Mouse (Mus musculus) left cerebral cortex, adult 2 months (tissue): ENCODE data around the gene Morc1. TPM values are rescaled to one million over a fixed set of nuclear protein-coding genes. Genes with fewer than 3 reads are reported as not detected.

Source experiments
- DNase-seq, 2 experiments: peaks; one replicate each; pipeline ENCODE4 v3.0.0; 2021 to 2022; ENCODE audit warnings: low spot score in 2 of 2, mixed read lengths in 1 of 2; ENCODE audit errors: extremely low spot score in 1 of 2
- H3K27ac ChIP-seq: fragments of 200-600 bp; 2 replicates; pipeline ENCODE4 v1.8.1; 2022
- H3K4me3 ChIP-seq: fragments of 200-600 bp; 2 replicates; pipeline ENCODE4 v1.8.1; 2022
- CTCF ChIP-seq: fragments of 200-600 bp; IDR thresholded peaks from 2 replicates; pipeline ENCODE4 v1.8.1; 2022; ENCODE audit warnings: antibody characterized with exemption, mild to moderate bottlenecking, moderate library complexity
- intact Hi-C: fragments of 180-260 bp; cut with DNase I; formaldehyde crosslinking; loops from one replicate; pipeline ENCODE4 v1.15.1; 2025
- total RNA-seq, 2 experiments: library from RNA; stranded (reverse); gene quantifications; 2 replicates each; pipeline ENCODE4 v1.2.3; 2021

The Morc1 gene
- total RNA-seq, 2 experiments from 2014 or later: not detected

DNA sequence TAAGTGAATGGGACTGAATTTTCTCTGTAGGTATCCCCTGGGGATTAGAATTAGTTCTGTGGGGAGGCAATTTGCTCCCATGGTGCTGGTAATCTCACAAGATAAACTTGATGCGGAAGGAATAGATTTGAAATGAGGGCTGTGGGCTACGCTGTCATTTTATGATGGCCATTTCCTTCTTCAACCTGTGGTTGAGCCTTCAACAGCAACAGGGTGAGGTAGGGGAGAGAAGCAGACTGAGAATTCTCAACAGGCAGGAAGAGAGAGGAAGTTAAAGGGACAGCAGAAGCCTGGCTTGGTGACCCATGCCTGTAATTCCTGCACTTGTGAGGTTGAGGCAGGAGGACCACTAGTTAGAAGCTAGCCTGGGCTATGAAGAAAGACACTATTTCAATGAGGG lies 12.0 kb upstream of the Morc1 start:
- DNase-seq: no peak
- TF ChIP-seq CTCF: no peak

DNA sequence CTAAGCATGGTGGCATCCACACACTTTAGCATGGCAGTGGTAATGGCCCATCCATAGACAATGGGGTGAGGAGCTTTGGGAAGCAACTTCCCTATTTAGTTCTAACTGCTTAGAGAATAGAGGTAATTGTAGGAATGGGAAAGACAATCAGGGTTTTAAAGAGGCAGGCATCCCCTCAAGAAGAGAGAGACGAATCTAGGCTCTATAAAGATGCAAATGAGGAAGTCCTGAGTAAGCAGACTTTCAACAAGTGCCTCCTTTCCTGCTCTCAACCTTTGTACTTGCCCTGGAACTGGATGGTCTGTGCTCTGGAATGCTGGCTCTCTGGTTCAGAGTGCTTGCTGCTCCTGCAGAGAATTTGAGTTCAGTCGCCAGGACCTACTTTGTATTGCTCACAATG lies 8.5 kb upstream of the Morc1 start:
- no peak overlapping the region for H3K4me3 ChIP-seq
- TF ChIP-seq CTCF: no peak
- no peak overlapping the region for H3K27ac ChIP-seq
- DNase-seq: no peak
- intact Hi-C loops: no loop called here

More for the DNA sequence above, 12.0 kb upstream of the Morc1 start:
- no peak overlapping the region for H3K27ac ChIP-seq
- intact Hi-C loops: no loop called here
- H3K4me3 ChIP-seq: no peak overlapping the region

DNA sequence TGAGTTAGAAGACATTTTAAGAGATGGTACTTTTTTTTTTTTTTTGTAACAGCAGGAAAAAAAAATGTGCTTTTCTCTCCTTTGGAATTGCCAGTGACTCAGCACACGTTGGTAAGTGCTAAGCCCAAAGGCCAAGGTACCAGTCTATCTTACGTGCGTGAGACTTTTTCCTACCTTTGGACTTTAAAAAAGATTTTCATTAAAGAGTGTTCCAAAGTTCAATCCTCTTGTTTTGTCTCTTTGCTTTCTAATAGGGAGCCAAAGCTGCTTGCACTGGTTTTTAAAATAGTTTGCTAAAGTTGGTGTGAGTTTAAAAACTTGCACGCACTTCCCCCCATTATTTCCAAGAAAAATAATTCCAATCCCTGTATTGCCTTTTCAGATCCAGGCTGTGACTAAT lies 7.0 kb upstream of the Morc1 start:
- no peak for DNase-seq
- intact Hi-C loops: no loop called here
- H3K4me3 ChIP-seq: no peak overlapping the region
- no peak overlapping the region for H3K27ac ChIP-seq
- TF ChIP-seq CTCF: no peak

DNA sequence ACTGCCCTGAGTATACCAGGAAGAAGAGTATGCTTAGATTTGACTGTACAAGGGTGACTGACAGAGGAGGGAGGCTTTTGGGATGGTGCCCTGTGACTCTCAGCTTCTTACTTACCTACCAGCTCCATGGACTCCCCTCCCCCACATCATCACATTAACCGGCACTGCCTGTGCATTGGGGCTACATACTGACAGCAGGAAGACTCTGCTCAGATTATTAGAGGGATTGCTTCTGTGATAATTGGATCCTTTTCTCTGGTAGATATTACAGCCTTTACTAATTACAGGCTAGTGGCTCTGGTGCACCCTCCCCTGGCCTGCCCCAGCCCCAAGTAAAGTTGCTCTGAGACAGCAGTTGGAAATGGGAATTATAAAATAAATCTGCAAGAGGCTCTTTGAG lies 1.6 kb upstream of the Morc1 start:
- Histone ChIP-seq H3K27ac (no peak overlapping the region), H3K4me3 (no peak overlapping the region)
- DNase-seq: no peak
- no peak for TF ChIP-seq CTCF
- intact Hi-C loops: no loop called here

DNA sequence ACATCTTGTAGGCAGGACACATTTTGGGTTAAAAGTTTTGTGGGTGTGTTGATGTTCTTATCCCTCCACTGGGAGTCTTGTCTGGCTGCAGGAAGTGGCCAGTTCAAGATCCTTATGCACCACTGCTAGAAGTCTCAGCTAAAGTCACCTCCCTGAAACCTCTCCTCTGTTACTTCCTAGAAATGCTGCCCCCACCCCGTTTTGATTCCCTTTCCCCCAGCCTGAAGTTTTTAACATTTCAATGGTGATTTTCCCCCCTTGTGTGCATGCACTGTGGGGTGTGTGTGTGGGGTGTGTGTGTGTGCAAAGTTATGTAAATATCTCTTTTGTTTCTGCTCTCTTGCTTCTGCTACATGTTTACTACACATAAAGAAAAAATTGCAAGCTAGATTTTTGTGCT lies 4.4 kb downstream of the Morc1 start:
- no peak for TF ChIP-seq CTCF
- H3K4me3 ChIP-seq: no peak overlapping the region
- no peak overlapping the region for H3K27ac ChIP-seq
- intact Hi-C loops: no loop called here
- DNase-seq: no peak

DNA sequence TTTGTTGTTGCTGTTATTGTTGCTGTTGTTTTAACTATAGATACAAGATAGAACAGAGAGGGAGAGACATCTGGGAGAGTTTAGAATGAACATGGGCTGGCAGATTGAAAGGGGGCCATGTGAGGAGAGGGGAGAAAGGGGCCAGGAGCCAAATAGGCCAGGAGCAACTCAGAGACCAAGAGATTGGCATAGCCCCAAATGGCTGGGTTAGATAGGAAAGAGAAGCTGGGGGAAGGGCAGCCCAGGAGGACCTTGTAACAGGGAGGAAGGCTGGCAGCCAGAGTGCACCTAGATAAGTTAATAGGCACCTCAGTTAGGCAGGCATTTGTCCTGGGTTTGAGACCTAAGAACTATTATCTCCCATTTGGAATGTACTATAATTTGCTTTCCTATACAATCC lies 6.4 kb downstream of the Morc1 start:
- Histone ChIP-seq H3K4me3 (no peak overlapping the region), H3K27ac (no peak overlapping the region)
- TF ChIP-seq CTCF: no peak
- intact Hi-C loops: no loop called here
- DNase-seq: no peak

DNA sequence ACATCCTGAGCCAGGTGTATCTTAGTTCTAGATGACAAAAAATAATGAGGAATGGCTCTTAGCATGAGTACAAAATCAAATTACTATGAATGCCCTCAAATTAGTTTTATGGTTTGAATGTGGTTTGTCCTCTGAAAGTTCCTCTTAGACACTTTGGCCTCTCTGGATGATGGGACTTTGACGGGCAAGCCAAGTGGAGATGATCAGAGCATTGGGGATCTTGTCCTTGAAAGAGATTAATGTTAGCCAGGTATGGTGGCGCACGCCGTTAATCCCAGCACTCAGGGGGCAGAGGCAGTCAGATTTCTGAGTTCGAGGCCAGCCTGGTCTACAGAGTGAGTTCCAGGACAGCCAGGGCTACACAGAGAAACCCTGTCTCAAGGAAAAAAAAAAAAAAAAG lies 13.6 kb downstream of the Morc1 start:
- H3K4me3 ChIP-seq: no peak overlapping the region

DNA sequence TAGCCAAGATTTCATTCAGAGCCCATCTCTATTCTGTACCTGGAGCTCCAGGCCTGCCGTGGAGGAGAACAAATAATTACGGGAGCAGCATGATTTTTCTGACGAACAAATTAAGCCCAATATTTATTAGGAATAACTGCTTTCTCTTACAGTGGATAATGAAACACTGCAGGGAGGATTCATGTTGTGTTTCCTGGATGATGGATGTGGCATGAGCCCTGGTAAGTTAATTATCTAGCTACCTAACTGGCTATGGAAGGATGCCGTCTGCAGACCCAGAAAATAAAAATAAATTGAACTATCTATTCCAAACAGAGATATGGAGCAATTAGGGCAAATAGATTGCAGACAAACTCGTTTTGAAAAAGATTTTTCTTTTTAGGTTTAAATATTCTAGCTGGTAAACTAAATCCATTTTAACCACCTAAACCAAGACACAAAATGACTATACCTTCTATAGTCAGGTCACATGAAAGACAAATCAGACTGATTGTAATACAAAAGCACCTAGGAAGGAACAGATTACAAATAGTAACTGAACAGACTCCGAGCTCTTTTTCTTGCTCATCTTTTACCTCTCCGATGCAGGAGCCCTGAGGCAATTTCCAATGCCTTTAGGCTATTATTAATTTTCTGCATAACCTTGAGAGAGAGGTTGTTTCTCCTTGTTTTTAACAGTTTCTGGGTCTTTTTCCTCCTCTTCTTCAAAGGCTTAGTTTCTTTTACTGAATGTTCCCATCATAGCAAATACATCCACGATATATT lies 15.3 kb downstream of the Morc1 start:
- no peak for TF ChIP-seq CTCF
- no peak overlapping the region for H3K4me3 ChIP-seq
- H3K27ac ChIP-seq: no peak overlapping the region
- no peak for DNase-seq
- intact Hi-C loops: no loop called here

More for the DNA sequence above, 13.6 kb downstream of the Morc1 start:
- no peak for DNase-seq
- TF ChIP-seq CTCF: no peak
- no peak overlapping the region for H3K27ac ChIP-seq
- intact Hi-C loops: no loop called here

DNA sequence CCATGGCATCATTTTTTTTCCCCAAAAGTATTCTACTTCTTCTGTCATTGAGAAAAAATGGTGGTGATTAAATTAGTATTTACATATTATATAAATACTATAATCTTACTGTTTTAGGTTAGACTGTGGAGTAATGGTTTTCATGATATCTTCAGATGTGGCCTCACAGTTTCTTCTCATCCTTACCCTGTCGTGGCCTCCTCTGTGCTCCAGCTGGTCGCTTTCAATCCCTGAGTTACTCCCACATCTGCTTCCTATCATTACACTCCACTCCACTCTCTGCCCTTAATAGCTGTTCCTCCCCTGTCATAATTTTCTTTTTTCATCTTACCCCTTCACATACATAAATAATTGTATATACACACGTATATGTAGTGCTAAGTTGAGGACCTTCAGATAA lies 22.2 kb downstream of the Morc1 start:
- Histone ChIP-seq H3K27ac (no peak overlapping the region), H3K4me3 (no peak overlapping the region)
- no peak for DNase-seq
- intact Hi-C loops: no loop called here
- no peak for TF ChIP-seq CTCF

DNA sequence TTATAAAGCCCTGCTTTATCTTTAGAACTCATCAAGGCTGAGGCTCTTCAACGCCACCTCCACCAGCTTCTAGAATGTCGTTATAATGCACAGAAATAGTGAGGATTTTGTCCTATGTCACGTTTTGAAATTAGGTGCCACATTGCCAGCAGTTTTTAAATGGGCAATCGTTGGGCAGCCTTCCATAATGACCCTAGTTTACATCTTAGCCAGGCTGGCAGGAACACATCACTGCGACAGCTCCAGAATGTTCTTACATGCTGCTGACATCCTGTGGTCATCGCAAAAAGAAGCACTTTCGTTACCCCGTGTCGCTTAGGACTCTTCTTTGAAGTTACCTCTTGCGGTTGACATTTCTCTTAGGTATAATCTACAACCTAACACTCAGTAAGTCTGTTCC lies 42.4 kb downstream of the Morc1 start:
- no peak for TF ChIP-seq CTCF
- intact Hi-C loops: no loop called here
- Histone ChIP-seq H3K27ac (no peak overlapping the region), H3K4me3 (no peak overlapping the region)
- DNase-seq: no peak

DNA sequence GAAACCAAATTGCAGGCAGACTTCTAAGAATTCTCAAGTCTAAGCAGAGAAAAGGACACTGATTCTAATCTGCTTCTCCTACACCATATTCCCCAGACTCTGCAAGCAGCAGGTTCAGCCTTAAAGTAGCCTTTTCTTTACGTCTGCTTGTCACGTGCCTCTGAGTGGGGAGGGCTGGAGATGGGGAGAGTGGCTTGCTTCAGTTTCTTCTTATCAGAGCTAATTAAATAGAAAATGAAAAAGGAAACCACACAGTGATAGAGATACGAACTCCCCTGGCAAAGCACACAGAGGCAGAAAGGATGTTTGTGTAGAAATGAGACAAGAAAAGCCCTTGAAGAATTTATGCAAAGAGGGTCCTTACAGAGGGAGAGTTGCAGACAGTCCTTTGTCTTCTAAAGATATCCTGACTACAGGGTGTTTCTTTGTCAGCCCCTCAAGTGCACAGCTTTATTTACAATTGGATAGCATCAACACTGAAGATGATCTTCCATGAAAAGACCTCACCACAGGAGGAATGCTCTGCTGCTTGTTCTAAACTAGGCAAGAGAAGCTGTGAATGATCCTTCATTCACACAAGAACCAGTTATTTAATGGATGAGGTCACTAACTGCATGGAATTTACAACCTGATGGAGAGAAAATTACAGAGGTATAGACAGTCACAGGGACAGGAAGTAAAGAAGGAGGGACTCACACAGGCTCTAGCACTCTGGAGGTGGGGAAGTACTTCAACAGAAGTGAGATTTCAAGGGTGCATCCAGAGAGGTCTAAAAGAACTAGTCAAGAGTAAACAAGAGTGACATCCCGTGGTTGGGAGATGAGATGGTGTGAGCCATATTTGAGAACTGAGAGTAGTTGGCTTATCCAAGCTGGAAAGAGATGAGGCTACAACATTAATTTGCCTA lies 44.1 kb downstream of the Morc1 start:
- H3K4me3 ChIP-seq: no peak overlapping the region
- intact Hi-C loops: no loop called here
- DNase-seq: no peak
- TF ChIP-seq CTCF: no peak
- no peak overlapping the region for H3K27ac ChIP-seq

DNA sequence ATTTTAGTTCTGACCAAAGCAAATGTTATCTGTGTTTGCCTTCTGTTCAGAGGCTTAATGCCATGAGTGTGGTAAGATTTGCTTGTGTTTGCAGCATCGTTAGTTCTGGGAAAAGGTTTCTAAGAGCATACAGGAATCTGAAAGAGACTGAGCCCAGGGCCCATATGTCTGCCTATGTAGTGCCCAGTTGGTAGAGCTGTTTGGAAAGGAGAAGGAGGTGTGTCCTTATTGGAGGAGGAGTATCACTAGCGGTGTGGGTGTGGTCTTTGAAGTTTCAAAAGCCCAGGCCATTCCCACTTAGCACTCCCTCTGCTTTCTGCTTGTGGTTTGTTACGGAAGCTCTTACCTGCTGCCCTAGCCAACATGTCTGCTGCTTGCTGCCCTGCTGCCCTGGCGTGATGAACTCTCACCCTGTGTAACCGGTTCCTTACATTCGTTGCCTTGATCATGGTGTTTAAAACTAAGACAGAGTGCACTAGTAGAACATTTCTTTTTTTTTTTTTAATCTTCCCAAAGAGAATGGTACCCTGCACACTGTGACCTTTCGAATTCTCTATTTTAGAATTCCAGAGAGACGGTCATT lies 48.3 kb downstream of the Morc1 start:
- no peak for DNase-seq
- intact Hi-C loops: no loop called here
- TF ChIP-seq CTCF: no peak

More for the DNA sequence above, 48.3 kb downstream of the Morc1 start:
- Histone ChIP-seq H3K4me3 (no peak overlapping the region), H3K27ac (no peak overlapping the region)
